Mouse (Mus musculus) ES-Bruce4 (cell line): Measurements from ENCODE around the gene Tiam1.

Experiments used
- CTCF ChIP-seq: IDR thresholded peaks from one replicate; pipeline ENCODE4 v1.8.1; 2011; ENCODE audit warnings: low read depth, low read length
- EP300 ChIP-seq: IDR thresholded peaks from 2 replicates; pipeline ENCODE4 v1.6.1; 2011; ENCODE audit warnings: low read depth, low read length; ENCODE audit not compliant: insufficient read depth
- POLR2A ChIP-seq: IDR thresholded peaks from one replicate; pipeline ENCODE4 v1.8.1; 2011; ENCODE audit warnings: low read length; ENCODE audit not compliant: insufficient read depth

GRCm38 (mm10) chr16:90170676-90171075, 27.1 kb upstream of the Tiam1 start:
- no peak for TF ChIP-seq CTCF
- TF ChIP-seq EP300: no peak
- TF ChIP-seq POLR2A: no peak
